Mouse (Mus musculus): Measurements from ENCODE around the gene Cobl. TPM values are rescaled to one million over a fixed set of nuclear protein-coding genes. Genes with fewer than 3 reads are reported as not detected.

Gene Cobl
- polyA plus RNA-seq, 1 experiment from 2014 or later = 0.93 TPM

GRCm38 (mm10) chr11:12435905-12436304 is 28.9 kb downstream of the Cobl start:
- Histone ChIP-seq H3K36me3 (replicated peaks; ENCODE audit: insufficient read depth, low read length) (no peaks in the 10 kb centered on the region), H3K4me3 (ENCODE audit: low read depth, low read length) (no peak overlapping the region)
- no peak for ATAC-seq

GRCm38 (mm10) chr11:12435018-12435417 is 29.7 kb downstream of the Cobl start:
- TF ChIP-seq EP300 (IDR thresholded peaks at IDR 0.05; ENCODE audit: low read depth) = no peak
- no peak for TF ChIP-seq CTCF (IDR thresholded peaks at IDR 0.05; ENCODE audit: low read depth)
- Histone ChIP-seq H3K27me3 (ENCODE audit: insufficient read depth, low read length) (no peaks in the 10 kb centered on the region), H3K4me1 (ENCODE audit: insufficient read depth) (no peaks in the 10 kb centered on the region), H3K36me3 (replicated peaks; ENCODE audit: insufficient read depth, low read length) (no peaks in the 10 kb centered on the region), H3K9me3 (ENCODE audit: low read length) (no peaks in the 10 kb centered on the region), H3K27ac (ENCODE audit: low read depth) (no peak overlapping the region), H3K4me3 (ENCODE audit: low read depth, low read length) (no peak overlapping the region), H3K4me2 (ENCODE audit: low read depth, low read length) (no peak overlapping the region), H3K9ac (replicated peaks) (no peak overlapping the region)
- DNase-seq (no peak), ATAC-seq (no peak)
- WGBS (ENCODE audit: insufficient replicate concordance) = 61% methylated on average over 4 of the region's 4 CpGs

More at GRCm38 (mm10) chr11:12435905-12436304, 28.9 kb downstream of the Cobl start:
- TF ChIP-seq EP300 (IDR thresholded peaks at IDR 0.05; ENCODE audit: low read depth) = no peak
- TF ChIP-seq CTCF (IDR thresholded peaks at IDR 0.05; ENCODE audit: low read depth) = no peak
- Histone ChIP-seq H3K27me3 (ENCODE audit: insufficient read depth, low read length) (no peaks in the 10 kb centered on the region), H3K27ac (ENCODE audit: low read depth) (no peak overlapping the region), H3K4me2 (ENCODE audit: low read depth, low read length) (no peak overlapping the region), H3K9ac (replicated peaks) (no peak overlapping the region), H3K9me3 (ENCODE audit: low read length) (no peaks in the 10 kb centered on the region), H3K4me1 (ENCODE audit: insufficient read depth) (no peaks in the 10 kb centered on the region)
- no peak for DNase-seq
- 80% methylated on average over 3 of the region's 3 CpGs for WGBS (ENCODE audit: insufficient replicate concordance)

GRCm38 (mm10) chr11:12434597-12434996 is 30.2 kb downstream of the Cobl start:
- no peak for ATAC-seq
- Histone ChIP-seq H3K36me3 (replicated peaks; ENCODE audit: insufficient read depth, low read length) (no peaks in the 10 kb centered on the region), H3K9me3 (ENCODE audit: low read length) (no peaks in the 10 kb centered on the region), H3K27me3 (ENCODE audit: insufficient read depth, low read length) (no peaks in the 10 kb centered on the region), H3K27ac (ENCODE audit: low read depth) (no peak overlapping the region), H3K4me1 (ENCODE audit: insufficient read depth) (no peaks in the 10 kb centered on the region), H3K9ac (replicated peaks) (no peak overlapping the region), H3K4me2 (ENCODE audit: low read depth, low read length) (no peak overlapping the region), H3K4me3 (ENCODE audit: low read depth, low read length) (no peak overlapping the region)
- DNase-seq = no peak
- TF ChIP-seq EP300 (IDR thresholded peaks at IDR 0.05; ENCODE audit: low read depth) (no peak), CTCF (IDR thresholded peaks at IDR 0.05; ENCODE audit: low read depth) (no peak)
- 53% methylated on average over 4 of the region's 4 CpGs for WGBS (ENCODE audit: insufficient replicate concordance)

- Histone ChIP-seq H3K4me3 (ENCODE audit: low read depth, low read length) (no peak overlapping the region), H3K9me3 (ENCODE audit: low read length) (no peaks in the 10 kb centered on the region), H3K27ac (ENCODE audit: low read depth) (no peak overlapping the region), H3K27me3 (ENCODE audit: insufficient read depth, low read length) (no peaks in the 10 kb centered on the region), H3K9ac (replicated peaks) (no peak overlapping the region), H3K4me1 (ENCODE audit: insufficient read depth) (no peaks in the 10 kb centered on the region), H3K4me2 (ENCODE audit: low read depth, low read length) (no peak overlapping the region), H3K36me3 (replicated peaks; ENCODE audit: insufficient read depth, low read length) (no peaks in the 10 kb centered on the region)
- ATAC-seq (no peak), DNase-seq (no peak)
- TF ChIP-seq EP300 (IDR thresholded peaks at IDR 0.05; ENCODE audit: low read depth) = no peak
- TF ChIP-seq CTCF (IDR thresholded peaks at IDR 0.05; ENCODE audit: low read depth) = no peak
- WGBS (ENCODE audit: insufficient replicate concordance) = 67% methylated on average over 2 of the region's 2 CpGs
Observed at GRCm38 (mm10) chr11:12431911-12432310, 32.8 kb downstream of the Cobl start.

- Histone ChIP-seq H3K4me3 (ENCODE audit: low read depth, low read length) (no peak overlapping the region), H3K9ac (replicated peaks) (no peak overlapping the region), H3K27ac (ENCODE audit: low read depth) (no peak overlapping the region), H3K36me3 (replicated peaks; ENCODE audit: insufficient read depth, low read length) (no peaks in the 10 kb centered on the region), H3K4me1 (ENCODE audit: insufficient read depth) (no peaks in the 10 kb centered on the region), H3K4me2 (ENCODE audit: low read depth, low read length) (no peak overlapping the region), H3K9me3 (ENCODE audit: low read length) (no peaks in the 10 kb centered on the region), H3K27me3 (ENCODE audit: insufficient read depth, low read length) (no peaks in the 10 kb centered on the region)
- DNase-seq (no peak), ATAC-seq (no peak)
- 36% methylated on average over 4 of the region's 4 CpGs for WGBS (ENCODE audit: insufficient replicate concordance)
- TF ChIP-seq EP300 (IDR thresholded peaks at IDR 0.05; ENCODE audit: low read depth) = no peak
- no peak for TF ChIP-seq CTCF (IDR thresholded peaks at IDR 0.05; ENCODE audit: low read depth)
Observed at GRCm38 (mm10) chr11:12430231-12431041, 34.3 kb downstream of the Cobl start.

GRCm38 (mm10) chr11:12426746-12427145 is 38.0 kb downstream of the Cobl start:
- Histone ChIP-seq H3K4me1 (ENCODE audit: insufficient read depth) (no peaks in the 10 kb centered on the region), H3K36me3 (replicated peaks; ENCODE audit: insufficient read depth, low read length) (no peaks in the 10 kb centered on the region), H3K9ac (replicated peaks) (no peak overlapping the region), H3K9me3 (ENCODE audit: low read length) (no peaks in the 10 kb centered on the region), H3K4me3 (ENCODE audit: low read depth, low read length) (no peak overlapping the region), H3K27ac (ENCODE audit: low read depth) (no peak overlapping the region), H3K4me2 (ENCODE audit: low read depth, low read length) (no peak overlapping the region), H3K27me3 (ENCODE audit: insufficient read depth, low read length) (no peaks in the 10 kb centered on the region)
- 72% methylated on average over 5 of the region's 5 CpGs for WGBS (ENCODE audit: insufficient replicate concordance)
- ATAC-seq = no peak
- TF ChIP-seq EP300 (IDR thresholded peaks at IDR 0.05; ENCODE audit: low read depth) (no peak), CTCF (IDR thresholded peaks at IDR 0.05; ENCODE audit: low read depth) (no peak)
- no peak for DNase-seq
